Mouse (Mus musculus) stomach, postnatal 0 days (tissue): ENCODE measurements at regions not wholly inside any gene's neighbourhood (a gene's known extent, or its start where the extent isn't known, plus 50 kb on each side); places are given as distances from the start of the nearest gene placed in this dataset.

Experiments used
- CTCF ChIP-seq: IDR thresholded peaks from 2 replicates; pipeline ENCODE4 v1.5.1; 2016; ENCODE audit warnings: antibody characterized with exemption, low read depth, mild to moderate bottlenecking, moderate library complexity
- EP300 ChIP-seq: optimal IDR thresholded peaks from 2 replicates; pipeline ENCODE3; 2016; ENCODE audit warnings: antibody characterized with exemption

GRCm38 (mm10) chrX:11940246-11940645 lies 219.9 kb downstream of the Bcor start:
- TF ChIP-seq CTCF (no peak), EP300 (no peak)
